Mouse (Mus musculus) kidney, adult 2 months (tissue): ENCODE measurements around the gene Hist1h2bf.

Experiments
- CTCF ChIP-seq: fragments of 200-500 bp; conservative IDR thresholded peaks from 2 replicates; pipeline ENCODE4 v1.5.1; 2011; ENCODE audit warnings: low read depth, mild to moderate bottlenecking, control low read depth, low read length, moderate library complexity, mixed read lengths; ENCODE audit not compliant: insufficient read depth, insufficient read length
- POLR2A ChIP-seq: fragments of 200-500 bp; IDR thresholded peaks from one replicate; pipeline ENCODE4 v1.6.1; 2011; ENCODE audit warnings: low read depth, low read length, control low read depth

DNA sequence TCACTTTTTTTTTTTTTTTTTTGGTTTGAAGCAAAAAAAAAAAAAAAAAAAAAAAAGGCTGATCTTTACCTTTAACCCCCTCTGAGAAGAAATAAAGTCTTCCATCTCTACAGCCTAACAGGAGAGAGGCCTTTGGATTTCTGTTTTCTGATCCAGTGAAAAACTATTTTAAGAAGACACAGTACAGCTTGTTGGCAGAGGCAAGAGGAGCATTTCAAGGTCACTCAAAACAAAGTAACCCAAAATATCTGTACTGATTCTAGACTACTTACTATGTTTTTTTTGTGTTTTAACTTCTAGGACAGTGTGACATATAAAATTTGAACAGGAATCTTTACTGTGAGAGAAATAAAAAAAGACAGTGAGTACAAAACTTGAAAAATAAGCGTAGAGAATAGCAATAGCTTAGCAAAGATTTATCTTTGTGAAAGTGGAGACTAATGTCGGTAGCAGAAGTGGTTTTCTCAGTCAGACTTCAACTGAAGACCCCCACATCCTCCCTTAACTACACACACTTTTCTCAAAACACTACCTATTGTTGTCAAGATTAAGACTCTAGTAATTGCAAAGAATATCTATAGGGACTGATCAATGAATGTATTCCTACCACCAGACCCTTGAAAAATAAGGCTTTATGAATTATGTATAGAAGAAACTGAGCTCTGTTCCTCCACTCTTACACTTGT, 44.4 kb downstream of the Hist1h2bf start:
- TF ChIP-seq CTCF = no peak
- TF ChIP-seq POLR2A = no peak
